Mouse (Mus musculus) embryonic facial prominence, embryonic 13.5 days (tissue): ENCODE results near the gene Zfp846. TPM values are rescaled to one million over a fixed set of nuclear protein-coding genes. Genes with fewer than 3 reads are reported as not detected.
"Not testable (repeated sequence)": the region's sequence is repeated elsewhere in the genome, so short reads cannot be mapped to it uniquely, and the experiment has no call there.

Experiments
- ATAC-seq: fragments of 200-750 bp; cut with Nextera tagmentation; 2 replicates; pipeline ENCODE4 v1.8.0; 2017; ENCODE audit warnings: low read depth; ENCODE audit not compliant: insufficient number of reproducible peaks, insufficient read depth, low FRiP score, low TSS enrichment
- H3K27ac ChIP-seq: fragments of 300-500 bp; sonication (generic); 2 replicates; pipeline ENCODE4 v1.5.1; 2015; ENCODE audit warnings: moderate library complexity, mild to moderate bottlenecking, inconsistent platforms
- H3K27me3 ChIP-seq: fragments of 300-500 bp; sonication (generic); 2 replicates; pipeline ENCODE4 v1.6.1; 2015; ENCODE audit warnings: mild to moderate bottlenecking, inconsistent platforms
- H3K36me3 ChIP-seq: fragments of 300-500 bp; sonication (generic); 2 replicates; pipeline ENCODE4 v1.6.1; 2015; ENCODE audit warnings: mild to moderate bottlenecking, inconsistent platforms
- H3K4me1 ChIP-seq: fragments of 300-500 bp; sonication (generic); 2 replicates; pipeline ENCODE4 v1.6.1; 2015; ENCODE audit warnings: inconsistent platforms
- H3K4me2 ChIP-seq: fragments of 300-500 bp; sonication (generic); 2 replicates; pipeline ENCODE4 v1.6.1; 2015; ENCODE audit warnings: moderate library complexity, mild to moderate bottlenecking, inconsistent platforms
- H3K4me3 ChIP-seq: fragments of 300-500 bp; sonication (generic); 2 replicates; pipeline ENCODE4 v1.5.1; 2015; ENCODE audit warnings: mild to moderate bottlenecking, inconsistent platforms
- H3K9ac ChIP-seq: fragments of 300-500 bp; sonication (generic); 2 replicates; pipeline ENCODE4 v1.6.1; 2015; ENCODE audit warnings: mild to moderate bottlenecking, inconsistent platforms
- H3K9me3 ChIP-seq: fragments of 300-500 bp; sonication (generic); 2 replicates; pipeline ENCODE4 v1.6.1; 2016; ENCODE audit warnings: inconsistent platforms
- WGBS: fragments of 180-500 bp; shearing (Covaris S2); methylation state at CpG from one replicate; pipeline ENCODE4 v1.1.7; 2015; ENCODE audit warnings: mixed read lengths; 5-methylcytosine and 5-hydroxymethylcytosine counted together
- polyA plus RNA-seq: library from polyadenylated mRNA; unstranded; fragments of >200 nt; fragmentation: Nextera tagmentation; extraction: Ambion mirVana; gene quantifications from 2 replicates; pipeline ENCODE4 v1.2.1, GENCODE M21; 2015

Zfp846 gene
- polyA plus RNA-seq, result 27.1 and 31.2 TPM in 2 replicates

GRCm38 (mm10) chr9:20581175-20581634, at the start of gene Zfp846:
TSS of gene Zfp846 (plus strand) at chr9:20581291.
- H3K27me3 ChIP-seq, result peaks cover 25% of the 10 kb centered on the region
- peak within 1 kb of the TSS; percentile 62 for H3K4me2 ChIP-seq
- H3K9ac ChIP-seq, result peak within 1 kb of the TSS; percentile 82
- H3K9me3 ChIP-seq, result peaks cover 6% of the 10 kb centered on the region; the same call in 1 of the 2 replicates
- peak; percentile 97 for ATAC-seq
- under 1% methylated on average over 30 of the region's 30 CpGs for WGBS
- H3K4me1 ChIP-seq, result 0 out of 2 replicates have a peak, but pooled peaks cover 4% of the 10 kb centered on the region
- H3K4me3 ChIP-seq, result peak within 1 kb of the TSS; percentile 68
- H3K27ac ChIP-seq, result peak within 1 kb of the TSS; percentile 91
- H3K36me3 ChIP-seq, result peaks cover 23% of the 10 kb centered on the region

GRCm38 (mm10) chr9:20534326-20534926, 46.7 kb upstream of the Zfp846 start:
- Histone ChIP-seq H3K9me3 (no peaks in the 10 kb centered on the region), H3K4me3 (no peak overlapping the region), H3K36me3 (no peaks in the 10 kb centered on the region), H3K4me2 (no peak overlapping the region), H3K9ac (no peak overlapping the region), H3K4me1 (no peaks in the 10 kb centered on the region), H3K27ac (no peak overlapping the region), H3K27me3 (0 out of 2 replicates have a peak, but pooled peaks cover 3% of the 10 kb centered on the region)
- 78% methylated on average over 8 of the region's 8 CpGs for WGBS
- ATAC-seq, result no peak

GRCm38 (mm10) chr9:20536598-20536997, 44.5 kb upstream of the Zfp846 start:
- Histone ChIP-seq H3K9ac (no peak overlapping the region), H3K36me3 (no peaks in the 10 kb centered on the region), H3K4me2 (no peak overlapping the region), H3K27ac (no peak overlapping the region), H3K4me1 (no peaks in the 10 kb centered on the region), H3K4me3 (no peak overlapping the region), H3K27me3 (no peaks in the 10 kb centered on the region), H3K9me3 (no peaks in the 10 kb centered on the region)
- WGBS, result 84% methylated on average over 2 of the region's 2 CpGs
- no peak for ATAC-seq

GRCm38 (mm10) chr9:20543496-20543895, 37.6 kb upstream of the Zfp846 start:
- no peaks in the 10 kb centered on the region for H3K9me3 ChIP-seq
- peak overlapping the region; percentile 76 for H3K4me2 ChIP-seq
- H3K27ac ChIP-seq, result peak overlapping the region; percentile 90; the same call in 1 of the 2 replicates
- peak overlapping the region; percentile 46; the same call in 1 of the 2 replicates for H3K4me3 ChIP-seq
- WGBS, result 30% methylated on average over 6 of the region's 6 CpGs
- no peak for ATAC-seq
- H3K9ac ChIP-seq, result no peak overlapping the region
- no peaks in the 10 kb centered on the region; the same call in 1 of the 2 replicates for H3K4me1 ChIP-seq
- no peaks in the 10 kb centered on the region for H3K36me3 ChIP-seq
- 0 out of 2 replicates have a peak, but pooled peaks cover 8% of the 10 kb centered on the region for H3K27me3 ChIP-seq

GRCm38 (mm10) chr9:20544070-20544821, 36.8 kb upstream of the Zfp846 start:
- Histone ChIP-seq H3K4me1 (no peaks in the 10 kb centered on the region; the same call in 1 of the 2 replicates), H3K27me3 (0 out of 2 replicates have a peak, but pooled peaks cover 8% of the 10 kb centered on the region), H3K36me3 (no peaks in the 10 kb centered on the region), H3K27ac (peak overlapping the region; percentile 90), H3K4me2 (peak overlapping the region; percentile 76), H3K9ac (peak overlapping the region; percentile 68), H3K4me3 (peak overlapping the region; percentile 46), H3K9me3 (no peaks in the 10 kb centered on the region)
- 3% methylated on average over 43 of the region's 43 CpGs for WGBS
- peak; percentile 92 for ATAC-seq

- H3K4me1 ChIP-seq, result no peaks in the 10 kb centered on the region; the same call in 1 of the 2 replicates
- peak overlapping the region; percentile 68 for H3K9ac ChIP-seq
- no peaks in the 10 kb centered on the region for H3K9me3 ChIP-seq
- 13% methylated on average over 8 of the region's 8 CpGs for WGBS
- H3K4me3 ChIP-seq, result peak overlapping the region; percentile 46
- H3K27ac ChIP-seq, result peak overlapping the region; percentile 90
- H3K36me3 ChIP-seq, result no peaks in the 10 kb centered on the region
- 0 out of 2 replicates have a peak, but pooled peaks cover 8% of the 10 kb centered on the region for H3K27me3 ChIP-seq
- no peak for ATAC-seq
- H3K4me2 ChIP-seq, result peak overlapping the region; percentile 76
These were observed 35.9 kb upstream of the Zfp846 start for GRCm38 (mm10) chr9:20545151-20545550.

GRCm38 (mm10) chr9:20551781-20552275, 29.3 kb upstream of the Zfp846 start:
- ATAC-seq, result no peak
- H3K27me3 ChIP-seq, result peaks cover 7% of the 10 kb centered on the region; the same call in 1 of the 2 replicates
- no peaks in the 10 kb centered on the region for H3K4me1 ChIP-seq
- H3K9ac ChIP-seq, result no peak overlapping the region
- WGBS, result 59% methylated on average over 5 of the region's 5 CpGs
- H3K9me3 ChIP-seq, result no peaks in the 10 kb centered on the region
- no peaks in the 10 kb centered on the region for H3K36me3 ChIP-seq
- H3K27ac ChIP-seq, result no peak overlapping the region
- H3K4me3 ChIP-seq, result no peak overlapping the region
- H3K4me2 ChIP-seq, result no peak overlapping the region

GRCm38 (mm10) chr9:20552698-20553097, 28.4 kb upstream of the Zfp846 start:
- WGBS, result 75% methylated on average over 1 of the region's 1 CpGs
- Histone ChIP-seq H3K4me1 (no peaks in the 10 kb centered on the region), H3K27me3 (peaks cover 7% of the 10 kb centered on the region; the same call in 1 of the 2 replicates), H3K27ac (no peak overlapping the region), H3K36me3 (no peaks in the 10 kb centered on the region), H3K9ac (no peak overlapping the region), H3K9me3 (no peaks in the 10 kb centered on the region), H3K4me3 (no peak overlapping the region), H3K4me2 (no peak overlapping the region)
- no peak for ATAC-seq

- no peak for ATAC-seq
- no peaks in the 10 kb centered on the region for H3K27me3 ChIP-seq
- 77% methylated on average over 5 of the region's 5 CpGs for WGBS
- H3K4me2 ChIP-seq, result no peak overlapping the region
- H3K9me3 ChIP-seq, result no peaks in the 10 kb centered on the region
- no peak overlapping the region for H3K9ac ChIP-seq
- H3K4me1 ChIP-seq, result no peaks in the 10 kb centered on the region
- H3K27ac ChIP-seq, result no peak overlapping the region
- H3K36me3 ChIP-seq, result no peaks in the 10 kb centered on the region
- no peak overlapping the region for H3K4me3 ChIP-seq
These were observed 18.9 kb upstream of the Zfp846 start for GRCm38 (mm10) chr9:20562177-20562576.

GRCm38 (mm10) chr9:20565326-20566030, 15.6 kb upstream of the Zfp846 start:
- not testable (repeated sequence) for H3K9me3 ChIP-seq, H3K4me2 ChIP-seq, H3K27me3 ChIP-seq, H3K27ac ChIP-seq, ATAC-seq, H3K36me3 ChIP-seq, H3K9ac ChIP-seq, H3K4me3 ChIP-seq, H3K4me1 ChIP-seq
- WGBS, result 74% methylated on average over 3 of the region's 3 CpGs

GRCm38 (mm10) chr9:20571060-20571459, 10.0 kb upstream of the Zfp846 start:
- H3K27ac ChIP-seq, result no peak overlapping the region
- H3K4me1 ChIP-seq, result no peaks in the 10 kb centered on the region
- H3K27me3 ChIP-seq, result peaks cover 11% of the 10 kb centered on the region; the same call in 1 of the 2 replicates
- H3K4me3 ChIP-seq, result no peak overlapping the region
- no peak overlapping the region for H3K4me2 ChIP-seq
- H3K9me3 ChIP-seq, result no peaks in the 10 kb centered on the region
- no peak for ATAC-seq
- no peaks in the 10 kb centered on the region for H3K36me3 ChIP-seq
- no peak overlapping the region for H3K9ac ChIP-seq
